Mouse (Mus musculus) kidney, embryonic 14.5 days (tissue): ENCODE measurements around the gene Stam. TPM values are rescaled to one million over a fixed set of nuclear protein-coding genes. Genes with fewer than 3 reads are reported as not detected.

ENCODE experiments used
- ATAC-seq: fragments of 200-750 bp; cut with Nextera tagmentation; 2 replicates; pipeline ENCODE4 v1.8.0; 2017; ENCODE audit warnings: moderate number of reproducible peaks, mild to moderate bottlenecking, moderate TSS enrichment, moderate library complexity; ENCODE audit not compliant: low FRiP score, low TSS enrichment
- H3K27ac ChIP-seq: fragments of 300-500 bp; sonication (generic); 2 replicates; pipeline ENCODE4 v1.5.1; 2014; ENCODE audit warnings: low read depth, mild to moderate bottlenecking, low read length, moderate library complexity, mixed read lengths
- H3K27me3 ChIP-seq: fragments of 300-500 bp; sonication (generic); 2 replicates; pipeline ENCODE4 v1.6.1; 2014; ENCODE audit warnings: mild to moderate bottlenecking, low read length; ENCODE audit not compliant: control insufficient read depth, insufficient read depth
- H3K36me3 ChIP-seq: fragments of 300-500 bp; sonication (generic); 2 replicates; pipeline ENCODE4 v1.6.1; 2014; ENCODE audit warnings: low read length, mixed read lengths; ENCODE audit not compliant: control insufficient read depth, insufficient read depth
- H3K4me1 ChIP-seq: fragments of 300-500 bp; sonication (generic); 2 replicates; pipeline ENCODE4 v1.6.1; 2014; ENCODE audit warnings: low read length, mixed read lengths; ENCODE audit not compliant: control insufficient read depth, insufficient read depth
- H3K4me2 ChIP-seq: fragments of 300-500 bp; sonication (generic); replicated peaks from 2 replicates; pipeline ENCODE4 v1.6.1; 2014; ENCODE audit warnings: low read depth, mild to moderate bottlenecking, low read length
- H3K4me3 ChIP-seq: fragments of 300-500 bp; sonication (generic); 2 replicates; pipeline ENCODE4 v1.5.1; 2014; ENCODE audit warnings: mild to moderate bottlenecking, low read length
- H3K9ac ChIP-seq: fragments of 300-500 bp; sonication (generic); 2 replicates; pipeline ENCODE4 v1.6.1; 2014; ENCODE audit warnings: low read depth, mild to moderate bottlenecking, low read length, moderate library complexity
- H3K9me3 ChIP-seq: fragments of 300-500 bp; sonication (generic); 2 replicates; pipeline ENCODE4 v1.6.1; 2016; ENCODE audit warnings: low read length; ENCODE audit not compliant: control insufficient read depth
- whole genome bisulfite sequencing: fragments of 180-500 bp; shearing (Covaris S2); extraction: QIAGEN DNeasy Blood & Tissue Kit; methylation state at CpG from one replicate; pipeline ENCODE4 v1.1.7; 2014; 5-methylcytosine and 5-hydroxymethylcytosine counted together
- polyA plus RNA-seq: library from polyadenylated mRNA; unstranded; fragments of >200 nt; fragmentation: Nextera tagmentation; extraction: Ambion mirVana; gene quantifications from 2 replicates; pipeline ENCODE4 v1.2.1, GENCODE M21; 2014

Gene Stam
- polyA plus RNA-seq, 1 experiment from 2014 or later: 64.7 TPM

DNA sequence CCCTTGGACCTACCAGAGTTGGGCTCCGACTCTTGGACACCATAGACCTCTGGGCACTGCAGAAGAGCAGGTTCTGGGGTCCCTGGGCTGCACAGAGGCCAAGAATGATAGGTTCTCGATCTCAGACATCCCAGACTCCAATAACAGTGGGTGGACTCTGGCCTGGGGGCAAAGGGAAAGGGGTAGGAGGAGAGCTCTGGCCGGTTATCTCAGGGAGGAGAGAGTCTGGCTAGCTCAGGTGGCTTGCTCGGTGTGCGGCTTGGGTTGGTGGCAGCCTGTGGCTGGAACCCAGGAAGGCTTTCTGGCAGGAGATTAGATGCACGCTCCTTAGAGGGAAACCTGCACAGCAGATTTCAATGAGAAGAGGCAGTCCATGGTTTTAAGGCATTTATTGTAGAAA, 65.7 kb downstream of the Stam start:
- Histone ChIP-seq H3K27ac (no peak overlapping the region), H3K9ac (no peak overlapping the region), H3K4me1 (no peaks in the 10 kb centered on the region), H3K9me3 (no peaks in the 10 kb centered on the region), H3K4me2 (no peak overlapping the region), H3K4me3 (no peak overlapping the region), H3K36me3 (peaks cover 36% of the 10 kb centered on the region), H3K27me3 (no peaks in the 10 kb centered on the region)
- ATAC-seq: no peak
- 92% methylated on average over 6 of the region's 6 CpGs for WGBS

DNA sequence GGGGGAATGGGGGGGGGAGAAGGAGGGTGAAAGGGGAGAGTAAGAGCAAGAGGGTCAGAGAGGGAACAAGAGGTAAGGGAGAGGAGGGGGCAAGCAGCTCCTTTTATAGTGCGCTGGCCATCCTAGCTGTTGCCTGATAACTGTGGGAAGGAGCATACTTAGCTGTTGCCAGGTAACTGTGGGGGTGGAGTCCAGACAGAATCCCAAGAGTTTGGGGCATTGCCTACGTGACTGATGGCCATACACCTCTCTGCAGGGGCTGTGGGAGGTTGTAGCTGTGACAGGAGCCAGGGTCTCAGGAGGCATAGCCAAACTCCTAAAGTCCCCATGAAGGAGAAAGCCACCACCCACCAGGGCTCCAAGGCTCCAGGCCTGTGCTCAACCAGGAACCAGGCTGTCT, 66.1 kb downstream of the Stam start:
- Histone ChIP-seq H3K27me3 (no peaks in the 10 kb centered on the region), H3K4me2 (no peak overlapping the region), H3K4me3 (no peak overlapping the region), H3K36me3 (peaks cover 38% of the 10 kb centered on the region), H3K9me3 (no peaks in the 10 kb centered on the region), H3K4me1 (no peaks in the 10 kb centered on the region), H3K9ac (no peak overlapping the region), H3K27ac (no peak overlapping the region)
- no peak for ATAC-seq
- WGBS: 79% methylated on average over 2 of the region's 2 CpGs

DNA sequence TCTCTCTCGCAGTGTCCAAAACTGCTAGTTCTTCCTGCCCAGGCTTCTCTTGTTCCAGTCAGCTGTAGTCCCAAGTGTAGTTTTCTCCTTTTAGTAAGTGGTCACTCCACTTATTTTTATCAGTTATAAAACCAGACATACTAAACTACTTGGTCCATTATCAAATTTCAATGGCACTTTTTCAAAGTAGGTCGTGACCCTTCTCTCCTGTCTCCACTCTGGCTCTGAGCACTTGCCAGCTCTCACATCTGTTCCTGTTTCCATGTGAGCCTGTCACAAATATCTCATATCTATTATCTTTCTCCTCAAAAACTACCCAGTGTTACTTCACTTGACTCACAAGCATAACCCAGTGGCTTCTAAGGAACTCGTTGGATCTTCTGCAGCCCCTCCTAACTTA, 71.4 kb downstream of the Stam start:
- no peak overlapping the region for H3K27ac ChIP-seq
- 77% methylated on average over 3 of the region's 3 CpGs for WGBS
- ATAC-seq: no peak
- H3K4me1 ChIP-seq: no peaks in the 10 kb centered on the region
- no peak overlapping the region for H3K9ac ChIP-seq
- no peak overlapping the region for H3K4me2 ChIP-seq
- H3K36me3 ChIP-seq: peaks cover 38% of the 10 kb centered on the region
- H3K27me3 ChIP-seq: no peaks in the 10 kb centered on the region
- no peak overlapping the region for H3K4me3 ChIP-seq
- H3K9me3 ChIP-seq: no peaks in the 10 kb centered on the region

DNA sequence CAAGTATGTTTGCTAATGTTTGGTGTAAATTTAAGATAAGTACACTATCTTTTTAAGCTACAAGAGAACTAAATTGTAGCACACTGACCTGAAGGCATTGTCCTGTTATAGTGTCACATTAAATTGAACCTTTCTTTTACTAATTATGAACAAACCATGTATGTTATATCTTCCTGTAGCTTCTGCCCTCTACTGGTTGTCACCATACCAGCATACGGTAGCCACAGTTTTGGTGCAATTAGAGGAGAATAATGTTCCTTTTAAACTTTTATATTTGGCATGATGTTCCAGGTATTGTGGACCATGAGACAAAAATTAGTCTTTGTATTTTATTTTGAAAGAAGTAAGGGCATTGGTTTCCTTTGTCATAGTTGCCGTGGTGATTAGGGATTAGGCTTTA, 73.0 kb downstream of the Stam start:
- Histone ChIP-seq H3K9ac (no peak overlapping the region), H3K27me3 (no peaks in the 10 kb centered on the region), H3K4me1 (no peaks in the 10 kb centered on the region), H3K9me3 (no peaks in the 10 kb centered on the region), H3K27ac (no peak overlapping the region), H3K4me3 (no peak overlapping the region), H3K36me3 (peaks cover 33% of the 10 kb centered on the region), H3K4me2 (no peak overlapping the region)
- WGBS: 84% methylated on average over 2 of the region's 2 CpGs
- ATAC-seq: no peak

DNA sequence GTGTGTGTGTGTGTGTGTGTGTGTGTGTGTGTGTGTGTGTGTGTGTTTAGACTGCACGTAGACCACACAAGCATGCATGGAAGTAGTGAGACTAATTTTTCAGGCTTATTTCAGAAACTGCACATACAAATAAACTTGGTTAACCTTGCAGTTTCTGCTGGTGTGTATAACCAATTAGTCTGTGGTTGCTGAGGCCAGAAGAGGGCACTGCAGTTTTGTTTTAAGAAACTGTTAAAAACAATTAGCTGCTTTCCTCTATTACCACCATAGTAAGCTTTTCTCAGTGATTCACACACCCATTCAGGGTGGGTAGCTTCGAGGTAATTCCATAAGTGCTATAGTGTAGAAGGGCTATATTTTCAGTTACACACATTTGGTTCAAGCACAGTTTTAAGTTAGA, 76.9 kb downstream of the Stam start:
- no peak overlapping the region for H3K9ac ChIP-seq
- no peaks in the 10 kb centered on the region for H3K4me1 ChIP-seq
- H3K4me2 ChIP-seq: no peak overlapping the region
- no peak overlapping the region for H3K27ac ChIP-seq
- H3K27me3 ChIP-seq: no peaks in the 10 kb centered on the region
- no peak overlapping the region for H3K4me3 ChIP-seq
- H3K36me3 ChIP-seq: peaks cover 14% of the 10 kb centered on the region; the same call in 1 of the 2 replicates
- no peaks in the 10 kb centered on the region for H3K9me3 ChIP-seq
- WGBS: 73% methylated on average over 2 of the region's 2 CpGs
- ATAC-seq: no peak

DNA sequence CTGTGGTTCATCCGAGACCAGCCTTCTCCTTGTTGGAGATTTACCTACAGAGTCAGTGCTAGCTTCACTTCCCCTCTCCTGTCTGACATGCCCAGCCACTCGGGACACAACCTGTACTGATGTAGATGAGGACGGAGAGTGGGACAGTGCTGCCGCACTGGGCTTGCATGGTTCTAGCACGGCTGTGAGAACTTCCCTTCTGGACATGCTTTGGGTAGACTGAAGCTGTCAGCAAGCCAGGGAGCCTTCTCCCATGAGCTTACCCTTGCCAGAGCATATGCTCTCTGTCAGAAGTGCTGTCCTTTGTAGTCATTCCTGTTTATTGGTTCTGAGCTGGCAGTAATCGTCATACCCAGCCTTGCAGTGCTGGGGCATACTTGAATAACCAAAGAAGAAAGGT, 78.0 kb downstream of the Stam start:
- H3K9me3 ChIP-seq: no peaks in the 10 kb centered on the region
- no peak overlapping the region for H3K4me2 ChIP-seq
- 92% methylated on average over 6 of the region's 6 CpGs for WGBS
- no peak overlapping the region for H3K27ac ChIP-seq
- peaks cover 10% of the 10 kb centered on the region; the same call in 1 of the 2 replicates for H3K36me3 ChIP-seq
- H3K4me3 ChIP-seq: no peak overlapping the region
- no peaks in the 10 kb centered on the region for H3K27me3 ChIP-seq
- no peak overlapping the region for H3K9ac ChIP-seq
- ATAC-seq: no peak
- no peaks in the 10 kb centered on the region for H3K4me1 ChIP-seq

DNA sequence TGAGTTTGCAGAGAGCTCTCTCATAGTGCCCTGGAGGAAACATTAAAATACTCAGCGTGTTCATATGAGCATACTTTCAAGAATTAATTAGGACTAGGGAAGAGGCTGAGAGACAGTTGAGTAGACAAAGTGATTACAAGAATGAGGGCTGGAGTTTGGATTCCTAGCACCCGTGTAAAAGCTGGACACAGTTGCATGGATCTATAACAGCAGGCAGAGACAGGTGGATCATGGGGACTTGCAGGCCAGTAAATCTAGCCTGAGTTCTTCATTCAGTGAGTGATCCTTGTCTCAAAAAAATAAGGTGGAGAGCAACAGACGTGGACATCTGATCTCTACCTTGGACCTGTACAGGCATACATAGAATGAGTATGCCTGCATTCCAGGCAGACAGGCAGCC, 85.1 kb downstream of the Stam start:
- no peak for ATAC-seq
- H3K4me3 ChIP-seq: no peak overlapping the region

DNA sequence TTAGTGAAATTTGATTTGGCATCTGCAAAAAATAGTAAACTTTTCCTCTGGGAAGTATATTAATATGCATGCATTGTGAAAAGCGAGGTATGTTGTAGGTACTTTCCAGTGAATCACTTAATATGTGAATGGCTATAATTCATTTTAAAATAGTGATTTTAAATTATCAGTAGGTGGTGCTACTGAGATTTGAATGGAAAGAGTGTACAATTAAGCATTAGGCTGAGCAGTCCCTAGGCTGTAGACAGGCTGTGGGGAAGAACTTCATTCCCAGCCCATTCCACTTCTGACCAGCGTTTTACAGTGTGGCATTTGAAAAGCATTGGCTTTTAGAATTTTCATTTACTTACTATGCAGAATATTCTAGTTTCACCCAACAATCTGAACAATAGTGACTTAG, 85.9 kb downstream of the Stam start:
- WGBS: 88% methylated on average over 2 of the region's 2 CpGs
- no peak for ATAC-seq

More for the DNA sequence above, 85.1 kb downstream of the Stam start:
- H3K9me3 ChIP-seq: no peaks in the 10 kb centered on the region
- H3K4me2 ChIP-seq: no peak overlapping the region
- H3K4me1 ChIP-seq: no peaks in the 10 kb centered on the region
- H3K36me3 ChIP-seq: no peaks in the 10 kb centered on the region
- 75% methylated on average over 3 of the region's 3 CpGs for WGBS
- H3K27me3 ChIP-seq: no peaks in the 10 kb centered on the region
- H3K27ac ChIP-seq: no peak overlapping the region
- H3K9ac ChIP-seq: no peak overlapping the region

DNA sequence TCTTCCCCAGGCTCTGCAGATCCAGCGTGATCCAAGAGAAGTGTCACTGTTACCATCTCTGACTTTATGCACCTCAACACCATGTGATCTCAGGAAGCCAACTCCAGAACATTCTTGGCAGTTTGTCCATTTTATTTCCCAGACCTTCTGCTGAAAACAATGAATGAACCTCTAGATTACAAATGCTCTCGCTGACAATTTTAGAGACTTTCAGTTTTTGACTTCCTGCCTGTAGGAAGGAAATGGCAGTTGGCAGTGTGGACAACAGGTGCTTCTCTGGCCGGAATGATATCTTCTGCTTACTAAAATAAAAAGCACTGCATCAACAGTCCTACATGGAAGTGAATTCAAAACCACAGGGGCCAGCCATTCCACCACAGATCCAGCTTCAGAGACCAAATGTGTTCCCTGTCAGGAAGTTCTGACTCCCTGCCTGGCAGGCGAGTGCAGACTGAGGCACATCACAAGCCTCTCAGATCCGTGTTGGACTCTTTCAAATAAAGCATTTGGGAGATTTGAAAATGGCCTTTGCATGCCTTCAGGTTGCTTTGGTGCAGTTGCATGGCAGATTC, 90.6 kb downstream of the Stam start:
- Histone ChIP-seq H3K9me3 (no peaks in the 10 kb centered on the region), H3K9ac (no peak overlapping the region), H3K27me3 (no peaks in the 10 kb centered on the region), H3K36me3 (no peaks in the 10 kb centered on the region), H3K4me1 (no peaks in the 10 kb centered on the region), H3K4me3 (no peak overlapping the region), H3K27ac (no peak overlapping the region), H3K4me2 (no peak overlapping the region)
- ATAC-seq: no peak
- 71% methylated on average over 5 of the region's 5 CpGs for WGBS

More for the DNA sequence above, 85.9 kb downstream of the Stam start:
- H3K4me1 ChIP-seq: no peaks in the 10 kb centered on the region
- no peak overlapping the region for H3K4me3 ChIP-seq
- no peaks in the 10 kb centered on the region for H3K27me3 ChIP-seq
- H3K4me2 ChIP-seq: no peak overlapping the region
- H3K9ac ChIP-seq: no peak overlapping the region
- H3K27ac ChIP-seq: no peak overlapping the region
- H3K36me3 ChIP-seq: no peaks in the 10 kb centered on the region
- no peaks in the 10 kb centered on the region for H3K9me3 ChIP-seq
